Mouse (Mus musculus): ENCODE data around the gene Mpp3.
"Not testable (repeated sequence)": the region's sequence is repeated elsewhere in the genome, so short reads cannot be mapped to it uniquely, and the experiment has no call there.

Gene Mpp3

GRCm38 (mm10) chr11:102011510-102011909 lies 16.8 kb downstream of the Mpp3 start:
- no peak for DNase-seq (ENCODE audit: low spot score in 2 of 2)

- DNase-seq (ENCODE audit: low spot score in 2 of 2), result no peak
These were observed 18.1 kb downstream of the Mpp3 start for GRCm38 (mm10) chr11:102010140-102010539.

GRCm38 (mm10) chr11:102008954-102009637 lies 19.2 kb downstream of the Mpp3 start:
- DNase-seq (ENCODE audit: low spot score in 2 of 2), result no peak

- DNase-seq (ENCODE audit: low spot score in 2 of 2), result no peak
These were observed 19.9 kb downstream of the Mpp3 start for GRCm38 (mm10) chr11:102008372-102008771.

GRCm38 (mm10) chr11:102006688-102007087 lies 21.6 kb downstream of the Mpp3 start:
- no peak for DNase-seq (ENCODE audit: low spot score in 2 of 2)

GRCm38 (mm10) chr11:102006271-102006670 lies 22.0 kb downstream of the Mpp3 start:
- no peak for DNase-seq (ENCODE audit: low spot score in 2 of 2)

- DNase-seq (ENCODE audit: low spot score in 2 of 2), result no peak
These were observed 24.0 kb downstream of the Mpp3 start for GRCm38 (mm10) chr11:102004251-102004650.

- DNase-seq (ENCODE audit: low spot score in 2 of 2), result no peak
These were observed 28.8 kb downstream of the Mpp3 start for GRCm38 (mm10) chr11:101999466-101999865.

GRCm38 (mm10) chr11:101998258-101998657 lies 30.0 kb downstream of the Mpp3 start:
- no peak for DNase-seq (ENCODE audit: low spot score in 2 of 2)

- no peak for DNase-seq (ENCODE audit: low spot score in 2 of 2)
These were observed 32.3 kb downstream of the Mpp3 start for GRCm38 (mm10) chr11:101995938-101996337.

- DNase-seq (ENCODE audit: low spot score in 2 of 2), result no peak
These were observed 34.2 kb downstream of the Mpp3 start for GRCm38 (mm10) chr11:101994100-101994499.

GRCm38 (mm10) chr11:101992411-101992810 lies 35.9 kb downstream of the Mpp3 start:
- DNase-seq (ENCODE audit: low spot score in 2 of 2), result no peak

GRCm38 (mm10) chr11:101991813-101992212 lies 36.4 kb downstream of the Mpp3 start:
- DNase-seq (ENCODE audit: low spot score in 2 of 2), result no peak

- DNase-seq (ENCODE audit: low spot score in 2 of 2), result no peak
These were observed 38.0 kb downstream of the Mpp3 start for GRCm38 (mm10) chr11:101990244-101990643.

- no peak for DNase-seq (ENCODE audit: low spot score in 2 of 2)
These were observed 41.3 kb downstream of the Mpp3 start, which contains the start of gene Dusp3 for GRCm38 (mm10) chr11:101986913-101987312. Gene Dusp3 (minus strand): TSS chr11:101987013.

- DNase-seq (ENCODE audit: low spot score in 2 of 2), result peak; percentile 79 to 83
These were observed 42.3 kb downstream of the Mpp3 start for GRCm38 (mm10) chr11:101985990-101986389.

GRCm38 (mm10) chr11:101985450-101985849 lies 42.8 kb downstream of the Mpp3 start:
- DNase-seq (ENCODE audit: low spot score in 2 of 2), result not testable (repeated sequence)

- peak; percentile 83 to 91 for DNase-seq (ENCODE audit: low spot score in 2 of 2)
These were observed 43.9 kb downstream of the Mpp3 start, which contains the start of gene Cfap97d1 for GRCm38 (mm10) chr11:101984054-101985025. Gene Cfap97d1 (plus strand): TSS chr11:101984279.

- no peak for DNase-seq (ENCODE audit: low spot score in 2 of 2)
These were observed 44.8 kb downstream of the Mpp3 start for GRCm38 (mm10) chr11:101983431-101983921.

- DNase-seq (ENCODE audit: low spot score in 2 of 2), result no peak
These were observed 45.3 kb downstream of the Mpp3 start for GRCm38 (mm10) chr11:101982981-101983411.

- no peak for DNase-seq (ENCODE audit: low spot score in 2 of 2)
These were observed 46.4 kb downstream of the Mpp3 start for GRCm38 (mm10) chr11:101981850-101982249.

GRCm38 (mm10) chr11:101980603-101981157 lies 47.6 kb downstream of the Mpp3 start:
- DNase-seq (ENCODE audit: low spot score in 2 of 2), result no peak
